Mouse (Mus musculus) heart, adult 9 months (tissue): ENCODE measurements at regions not wholly inside any gene's neighbourhood (a gene's known extent, or its start where the extent isn't known, plus 50 kb on each side); places are given as distances from the start of the nearest gene placed in this dataset.
A peak's percentile ranks its signal among the peaks of the same experiment; 100 is the strongest.

ENCODE experiments used
- DNase-seq, 2 experiments: peaks; one replicate each; pipeline ENCODE4 v3.0.0; 2022; ENCODE audit warnings: low spot score in 2 of 2

- no peak for DNase-seq
Measured at GRCm38 (mm10) chr2:74463407-74463806, 115.8 kb downstream of the Lnpk start.

GRCm38 (mm10) chr2:74461211-74461844 lies 117.9 kb downstream of the Lnpk start:
- DNase-seq, result no peak

GRCm38 (mm10) chr2:74454431-74454830 lies 124.8 kb downstream of the Lnpk start:
- no peak for DNase-seq

GRCm38 (mm10) chr2:74452679-74453078 lies 126.6 kb downstream of the Lnpk start:
- no peak for DNase-seq

GRCm38 (mm10) chr2:74451578-74451977 lies 127.7 kb downstream of the Lnpk start:
- DNase-seq, result peak; percentile 19 to 31

- DNase-seq, result no peak
Measured at GRCm38 (mm10) chr2:74451038-74451437, 128.2 kb downstream of the Lnpk start.

GRCm38 (mm10) chr2:74450064-74450765 lies 129.0 kb downstream of the Lnpk start:
- DNase-seq, result no peak

- DNase-seq, result peak; percentile 15 to 18
Measured at GRCm38 (mm10) chr2:74435184-74435911, 143.9 kb downstream of the Lnpk start.

- no peak for DNase-seq
Measured at GRCm38 (mm10) chr2:74426746-74427145, 152.5 kb downstream of the Lnpk start.

GRCm38 (mm10) chr2:74424726-74425125 lies 154.5 kb downstream of the Lnpk start:
- DNase-seq, result peak in 1 of 2 experiments; percentile 3

GRCm38 (mm10) chr2:74416097-74416496 lies 163.1 kb downstream of the Lnpk start:
- no peak for DNase-seq

- DNase-seq, result no peak
Measured at GRCm38 (mm10) chr2:74414721-74415120, 164.5 kb downstream of the Lnpk start.

GRCm38 (mm10) chr2:74409856-74410404 lies 169.3 kb downstream of the Lnpk start:
- DNase-seq, result peak; percentile 16 to 49

- DNase-seq, result no peak
Measured at GRCm38 (mm10) chr2:74404493-74404892, 174.7 kb downstream of the Lnpk start.

GRCm38 (mm10) chr2:74391064-74391463 lies 188.2 kb downstream of the Lnpk start:
- no peak for DNase-seq

- DNase-seq, result no peak
Measured at GRCm38 (mm10) chr2:74388078-74388477, 191.2 kb downstream of the Lnpk start.

GRCm38 (mm10) chr2:74384918-74385317 lies 194.3 kb downstream of the Lnpk start:
- DNase-seq, result no peak

GRCm38 (mm10) chr2:74380574-74381287 lies 198.5 kb downstream of the Lnpk start:
- no peak for DNase-seq

- no peak for DNase-seq
Measured at GRCm38 (mm10) chr2:74378709-74379108, 200.5 kb downstream of the Lnpk start.

- DNase-seq, result no peak
Measured at GRCm38 (mm10) chr2:74373938-74374337, 205.3 kb downstream of the Lnpk start.

- DNase-seq, result no peak
Measured at GRCm38 (mm10) chr2:74373056-74373455, 206.2 kb downstream of the Lnpk start.

- DNase-seq, result no peak
Measured at GRCm38 (mm10) chr2:74363255-74363654, 216.0 kb downstream of the Lnpk start.
